Mouse (Mus musculus): ENCODE measurements at regions not wholly inside any gene's neighbourhood (a gene's known extent, or its start where the extent isn't known, plus 50 kb on each side); places are given as distances from the start of the nearest gene placed in this dataset.

DNA sequence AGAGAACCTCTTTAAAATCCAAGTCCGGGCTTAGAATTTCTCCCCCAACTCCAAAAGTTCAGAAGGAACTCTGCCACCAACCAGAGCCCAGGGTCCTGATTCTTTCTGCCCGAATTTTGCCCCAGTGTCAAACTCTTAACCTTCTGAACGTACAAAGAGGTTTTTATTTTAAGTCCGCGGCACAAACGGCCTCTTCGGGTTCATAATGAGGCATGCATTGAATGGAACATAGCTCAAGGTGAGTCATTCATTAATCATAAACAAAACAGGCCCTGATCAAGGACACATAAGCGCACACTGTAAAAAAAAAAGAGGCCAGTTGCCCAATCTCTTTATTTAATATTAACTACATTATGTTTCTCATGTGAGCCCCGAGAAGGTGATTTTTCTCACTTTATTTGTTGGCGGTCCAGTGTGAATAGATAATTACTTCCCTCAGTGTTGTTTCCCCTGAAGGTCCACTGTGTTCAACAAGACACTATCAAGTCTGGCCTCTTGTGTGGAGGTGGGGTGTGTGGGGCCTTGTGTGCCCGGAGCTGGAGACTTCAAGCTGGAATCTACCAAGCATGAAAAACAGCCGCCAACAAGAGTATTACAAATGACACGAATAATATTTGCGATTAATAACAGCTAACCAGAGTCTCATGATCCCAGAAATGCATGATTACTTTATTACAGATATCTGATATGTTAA is 241.1 kb upstream of the Sall1 start:
- no peak for DNase-seq (ENCODE audit: low spot score in 2 of 2)

DNA sequence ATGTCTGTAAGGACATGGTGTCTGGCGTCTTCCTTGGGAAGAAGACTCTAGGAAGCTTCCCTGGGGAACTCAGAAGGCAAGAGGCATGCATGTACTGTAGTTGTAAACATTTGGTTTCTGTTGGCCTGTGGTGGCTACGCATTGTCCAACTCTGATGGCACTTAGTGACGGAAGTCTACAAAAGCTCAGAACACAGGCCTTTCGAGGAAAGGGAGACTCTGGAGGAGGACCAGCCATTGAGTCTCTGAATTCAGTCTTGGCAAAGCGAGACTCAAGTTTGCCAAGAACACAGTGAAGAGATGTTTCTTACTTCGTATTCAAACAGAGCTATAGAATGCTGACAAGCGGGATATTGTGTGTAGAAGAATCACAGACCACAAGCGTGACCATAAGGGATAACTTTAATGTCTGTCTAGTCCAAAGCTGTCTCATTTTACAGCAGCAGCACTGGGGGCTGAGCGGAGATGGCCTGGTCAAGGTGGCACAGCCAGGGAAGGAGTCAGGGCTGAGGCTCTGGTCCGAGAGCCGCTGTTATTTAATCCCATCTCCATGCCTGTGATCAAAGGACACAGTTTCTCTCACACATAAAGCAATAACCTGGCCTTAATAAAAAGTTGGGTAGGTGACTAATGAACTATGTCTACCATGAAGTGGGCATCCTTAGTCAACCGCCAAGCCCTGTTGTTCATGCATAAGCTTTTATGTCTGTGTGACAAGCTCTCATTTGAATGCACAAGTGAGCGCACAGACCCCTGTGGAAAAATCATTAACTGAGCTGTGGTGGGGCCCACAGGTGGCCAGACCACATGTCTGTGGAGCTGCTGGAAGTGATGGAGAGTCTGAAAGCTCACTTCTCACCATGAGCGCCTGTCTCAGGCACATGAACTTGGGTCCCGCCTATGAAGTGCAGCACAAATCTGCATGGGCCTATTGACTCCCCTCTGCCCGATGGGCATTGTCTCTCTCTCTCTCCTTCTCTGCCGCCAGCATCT is 239.4 kb upstream of the Sall1 start:
- no peak for DNase-seq (ENCODE audit: low spot score in 2 of 2)

DNA sequence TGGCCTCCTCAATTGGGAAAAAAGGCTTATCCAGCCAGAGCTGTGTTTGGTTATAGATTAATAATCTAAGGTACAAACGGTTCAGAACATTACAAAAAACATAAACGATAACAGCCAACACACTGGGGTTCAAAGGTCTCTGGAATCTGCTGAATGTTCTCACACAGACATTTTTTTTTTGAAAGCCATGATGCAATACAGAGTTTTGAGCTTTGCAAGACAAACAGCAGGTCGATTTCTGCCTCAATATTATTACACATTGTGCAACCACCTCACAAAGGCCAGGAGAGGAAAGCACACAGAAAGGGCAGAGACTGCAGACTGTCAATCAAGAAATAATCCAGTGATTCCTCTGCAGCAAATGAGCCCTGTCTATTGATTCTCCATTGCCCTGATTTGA is 235.9 kb upstream of the Sall1 start:
- no peak for DNase-seq (ENCODE audit: low spot score in 2 of 2)

DNA sequence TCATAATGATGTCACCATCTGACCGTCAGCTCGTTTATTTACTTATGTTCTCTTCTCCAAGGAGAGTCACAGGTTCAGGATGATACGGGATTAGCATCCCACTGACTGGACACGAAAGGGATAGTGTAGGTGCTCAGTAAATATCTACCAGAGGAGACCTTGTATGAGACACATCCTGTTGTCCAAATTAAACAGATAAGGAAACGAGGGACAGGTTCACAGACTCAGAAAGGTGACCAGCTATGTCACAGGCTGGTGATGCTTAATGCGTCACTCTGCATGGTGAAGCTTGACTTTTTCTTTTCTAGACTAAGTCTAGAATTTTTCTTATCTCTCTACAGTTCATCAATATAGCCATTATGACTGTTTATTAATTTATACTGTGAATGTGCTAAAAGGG is 235.2 kb upstream of the Sall1 start:
- DNase-seq (ENCODE audit: low spot score in 2 of 2), result no peak

DNA sequence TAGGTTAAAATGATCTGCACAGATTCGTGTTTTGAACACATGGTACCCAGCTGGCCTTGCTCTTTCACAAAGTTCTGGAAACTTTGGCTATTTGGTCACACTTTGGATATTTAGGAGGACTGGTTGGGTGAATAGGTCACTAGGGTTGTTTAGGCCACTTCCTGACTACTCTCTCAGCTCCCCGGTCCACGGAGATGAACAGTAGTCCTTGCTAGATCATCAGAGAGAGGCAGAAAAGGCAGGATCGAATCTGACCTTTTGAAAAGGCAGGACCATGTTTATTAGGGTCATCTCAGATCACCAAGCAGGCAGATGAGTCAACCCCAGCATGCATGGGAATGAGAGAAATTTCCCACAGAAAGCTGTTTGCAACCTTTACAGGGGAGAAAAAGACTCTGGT is 229.3 kb upstream of the Sall1 start:
- DNase-seq (ENCODE audit: low spot score in 2 of 2), result no peak

DNA sequence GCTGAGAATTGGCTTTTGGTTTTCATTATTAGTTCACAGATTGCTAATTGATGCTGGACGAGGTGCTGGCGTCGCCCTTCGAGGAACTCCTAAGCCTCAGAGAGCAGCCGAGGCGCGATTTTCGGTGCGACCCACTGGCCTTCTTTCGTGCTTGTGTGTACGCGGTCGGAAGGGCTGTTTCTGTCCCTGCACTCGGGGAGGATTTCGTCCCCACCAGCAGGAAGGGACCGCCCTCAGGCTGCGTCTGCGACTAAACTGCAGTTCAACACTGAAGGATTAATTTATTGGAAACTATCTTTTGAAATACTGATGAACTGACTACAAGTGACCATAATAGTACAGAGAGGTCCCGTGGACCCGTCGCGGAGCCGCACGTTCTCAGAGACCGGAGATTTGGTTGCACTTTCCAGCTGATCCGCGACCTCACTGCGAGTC is 228.4 kb upstream of the Sall1 start:
- DNase-seq (ENCODE audit: low spot score in 2 of 2), result no peak

DNA sequence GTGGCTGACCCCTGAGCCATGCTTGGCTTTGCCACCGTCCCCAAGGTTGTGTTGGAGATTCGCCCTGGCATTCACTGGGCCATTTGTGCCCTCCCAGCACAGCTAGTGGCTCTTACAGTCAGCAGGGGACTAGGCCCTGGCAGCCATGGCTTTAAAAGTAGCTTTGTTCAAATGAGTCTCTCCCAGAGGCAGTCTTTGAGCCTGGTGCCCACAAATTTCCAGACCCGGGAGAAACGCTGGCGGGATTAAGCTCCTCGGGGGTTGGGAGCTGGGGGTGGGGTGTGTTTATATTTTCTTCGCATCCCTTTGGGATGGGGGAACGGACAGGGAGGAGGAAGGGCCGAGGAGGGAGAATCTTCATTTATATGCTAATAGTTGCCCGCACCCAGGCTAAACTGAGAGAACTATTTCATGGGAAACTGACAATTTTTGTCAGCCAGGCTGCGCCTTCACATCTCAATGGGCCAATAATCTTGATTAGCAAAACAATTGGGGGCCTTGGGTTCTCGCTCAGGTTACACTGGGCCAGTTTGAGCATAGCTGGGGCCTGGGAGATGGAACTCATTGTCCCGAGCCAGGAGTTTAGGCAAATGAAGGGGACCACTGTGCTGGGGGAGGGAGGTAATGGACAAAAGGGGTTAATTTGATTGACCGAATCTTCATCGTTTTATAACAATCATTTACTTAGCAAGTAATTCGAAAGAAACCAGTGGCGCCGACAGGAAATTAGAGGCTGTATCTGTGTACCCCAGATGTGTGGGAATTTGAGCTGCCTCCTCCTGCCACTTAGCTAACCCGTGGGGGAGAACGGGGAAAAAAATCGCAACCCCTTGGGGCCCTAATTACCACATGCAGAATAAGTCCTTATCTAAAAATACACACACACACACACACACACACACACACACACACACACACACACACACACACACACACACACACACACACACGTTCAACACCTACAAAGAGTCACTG is 227.7 kb upstream of the Sall1 start:
- DNase-seq (ENCODE audit: low spot score in 2 of 2), result no peak

DNA sequence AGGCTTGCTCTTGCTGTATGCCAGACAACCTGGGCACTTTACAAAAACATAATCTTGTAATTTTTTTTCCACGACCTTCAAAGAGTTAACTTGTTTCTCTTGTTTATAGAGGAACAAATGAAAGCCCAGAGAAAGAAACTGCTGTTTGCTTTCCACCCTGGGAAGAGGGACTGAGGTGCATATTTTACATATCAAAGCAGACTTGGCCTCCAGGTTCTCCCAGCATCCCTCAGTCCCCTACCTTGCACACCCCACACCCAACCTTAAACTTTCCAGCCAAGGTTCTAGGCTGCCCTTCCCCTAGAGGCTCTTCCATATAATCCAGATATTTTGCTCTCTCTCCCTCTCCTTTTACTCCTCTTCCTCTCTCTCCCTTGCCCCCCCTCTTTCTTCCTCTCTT is 226.0 kb upstream of the Sall1 start:
- no peak for DNase-seq (ENCODE audit: low spot score in 2 of 2)

DNA sequence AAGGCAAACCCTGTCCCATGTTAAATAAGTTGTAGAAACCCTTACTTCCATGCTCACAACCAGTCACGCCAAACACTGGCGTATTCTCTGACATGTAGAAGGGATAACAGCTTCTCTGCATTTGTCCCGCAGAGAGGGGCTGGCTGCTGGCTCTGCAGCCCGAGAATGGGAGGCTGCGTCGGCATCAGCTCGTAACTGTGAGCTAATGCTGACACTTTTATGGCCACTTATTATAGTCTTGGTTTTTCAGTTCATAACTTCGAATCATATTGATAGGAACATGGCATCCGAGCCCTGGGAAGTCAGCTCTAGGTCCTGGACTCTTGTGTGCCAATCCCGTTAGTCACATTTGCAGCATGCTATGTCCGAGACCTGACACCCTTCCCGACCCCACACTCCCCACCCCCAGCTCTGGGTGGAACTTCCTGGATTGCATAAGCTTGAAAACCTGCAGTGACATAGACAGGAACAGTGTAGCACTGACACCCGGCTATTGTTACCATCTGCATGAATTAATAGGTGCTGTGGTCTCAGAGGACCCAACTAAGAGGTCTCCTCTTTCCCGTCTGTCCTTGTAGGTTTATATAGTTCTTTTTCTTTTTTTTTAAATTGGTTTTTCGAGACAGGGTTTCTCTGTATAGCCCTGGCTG is 217.3 kb upstream of the Sall1 start:
- DNase-seq (ENCODE audit: low spot score in 2 of 2), result no peak

DNA sequence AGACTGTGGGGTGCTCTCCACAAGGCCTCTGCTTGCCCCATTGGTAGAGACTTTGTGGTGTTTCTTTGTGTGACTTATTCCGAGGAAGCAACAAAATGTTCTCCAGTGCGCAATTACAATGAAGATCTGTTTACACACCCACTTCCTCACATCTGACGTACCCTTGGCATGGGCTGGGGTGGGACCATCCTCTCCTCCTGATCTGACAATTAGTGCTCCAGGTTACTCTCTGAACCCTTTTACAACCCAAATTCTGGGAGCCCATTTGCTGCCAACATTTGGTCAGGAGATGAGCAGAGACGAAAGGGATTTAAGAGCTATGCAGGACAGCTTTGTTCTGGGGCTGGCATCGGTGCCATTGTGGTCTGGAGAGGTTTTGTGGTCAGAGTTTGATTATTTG is 215.9 kb upstream of the Sall1 start:
- no peak for DNase-seq (ENCODE audit: low spot score in 2 of 2)

DNA sequence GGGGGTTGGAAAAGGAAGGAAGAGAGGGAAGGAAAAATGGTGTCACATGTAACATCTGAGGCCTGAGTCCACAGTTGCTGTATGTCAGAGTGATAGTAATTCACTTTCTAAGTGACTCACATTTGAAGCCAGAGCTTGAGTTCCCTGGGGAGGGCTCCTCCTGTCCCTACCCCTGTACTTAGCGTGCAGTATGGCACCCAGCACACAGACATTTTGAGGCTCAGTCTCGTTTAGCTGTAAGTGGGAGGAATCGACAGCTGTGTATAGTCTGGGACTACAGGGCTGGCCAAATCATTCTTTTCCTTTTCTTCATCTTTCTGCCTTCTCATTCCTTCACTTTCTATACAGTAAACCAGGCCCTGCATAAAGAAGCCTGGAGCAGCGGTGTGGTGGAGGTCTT is 202.4 kb upstream of the Sall1 start:
- no peak for DNase-seq (ENCODE audit: low spot score in 2 of 2)

DNA sequence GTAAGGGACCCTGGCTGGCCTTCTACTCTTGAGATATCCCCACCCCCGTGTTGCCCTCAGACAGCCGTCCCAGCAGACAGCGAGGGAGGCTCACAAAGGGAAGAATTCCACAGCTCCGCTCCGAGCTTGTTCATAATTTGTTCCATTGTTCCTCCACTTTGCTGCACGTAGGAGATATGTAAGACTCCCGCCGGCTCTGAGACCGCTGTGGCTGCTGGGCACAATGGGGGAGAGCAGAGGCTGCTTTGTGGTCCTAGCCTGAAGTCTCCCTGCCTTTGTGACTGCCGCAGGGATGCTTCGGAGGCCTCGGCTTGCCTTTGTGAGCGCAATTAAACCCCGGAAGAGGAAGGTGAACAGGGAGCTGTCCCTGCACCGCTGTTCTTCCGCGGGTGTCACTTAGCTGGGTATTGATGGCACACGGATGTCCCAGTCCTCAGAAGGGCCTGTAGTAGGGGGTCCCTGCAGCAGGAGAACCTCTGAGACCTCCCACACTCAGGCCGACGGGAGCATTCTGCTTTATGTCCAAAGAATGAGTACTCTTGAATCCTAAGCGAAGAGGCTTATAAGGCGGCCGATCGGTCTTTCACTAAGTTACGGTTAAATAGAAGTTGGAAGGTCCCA is 201.3 kb upstream of the Sall1 start:
- no peak for DNase-seq (ENCODE audit: low spot score in 2 of 2)

DNA sequence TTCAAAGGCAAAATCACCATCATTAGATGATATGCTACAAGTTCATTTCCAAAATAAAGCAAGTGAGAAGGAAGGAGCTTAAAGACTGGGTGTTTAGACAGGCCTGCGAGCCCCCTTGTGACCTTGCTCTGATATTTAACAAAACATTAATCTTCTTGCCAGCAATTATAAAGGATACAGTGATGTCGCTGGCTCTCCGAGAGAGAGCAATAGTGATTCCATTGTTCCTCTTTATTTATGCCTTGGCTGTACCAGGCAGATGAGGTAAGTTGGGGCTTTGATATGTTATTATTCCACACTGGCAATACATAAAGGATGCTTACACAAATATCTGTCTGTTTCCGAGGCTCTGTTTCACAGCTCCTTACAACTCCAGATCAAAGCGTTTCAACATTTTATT is 197.7 kb upstream of the Sall1 start:
- no peak for DNase-seq (ENCODE audit: low spot score in 2 of 2)

DNA sequence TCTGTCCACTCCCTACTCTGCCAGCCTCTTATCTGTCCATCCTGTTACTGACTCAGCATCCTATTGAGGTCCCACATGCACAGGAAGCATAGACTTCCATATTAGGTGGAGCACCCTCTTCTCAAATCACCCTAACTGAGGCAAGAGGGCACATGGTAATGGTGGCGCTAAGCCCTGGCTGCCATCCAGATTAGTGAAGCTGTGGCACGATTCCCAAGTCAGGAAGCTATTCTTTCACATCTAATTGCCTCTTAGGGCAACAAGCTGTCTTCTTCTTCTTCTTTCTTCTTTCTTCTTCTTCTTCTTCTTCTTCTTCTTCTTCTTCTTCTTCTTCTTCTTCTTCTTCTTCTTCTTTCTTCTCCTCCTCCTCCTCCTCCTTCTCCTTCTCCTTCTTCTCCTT is 195.7 kb upstream of the Sall1 start:
- DNase-seq (ENCODE audit: low spot score in 2 of 2), result no peak

DNA sequence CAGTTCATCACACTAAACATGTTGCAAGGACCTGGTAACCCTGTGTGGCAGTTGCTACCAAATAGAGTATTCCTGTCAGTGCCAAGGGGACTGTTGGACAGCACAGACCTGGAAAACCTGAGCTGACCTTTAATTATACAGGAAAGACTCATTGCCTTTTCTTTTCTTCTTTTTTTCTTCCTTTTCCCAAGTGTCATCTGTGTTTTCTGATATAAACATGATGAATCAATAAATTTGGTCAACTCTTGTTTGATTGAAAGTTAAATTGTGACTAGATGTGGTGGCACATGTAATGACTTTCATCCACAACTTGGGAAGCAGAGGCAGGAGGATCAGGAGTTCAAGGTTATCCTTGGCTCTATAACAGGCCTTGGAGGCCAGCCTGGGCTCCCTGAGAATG is 190.1 kb upstream of the Sall1 start:
- DNase-seq (ENCODE audit: low spot score in 2 of 2), result no peak

DNA sequence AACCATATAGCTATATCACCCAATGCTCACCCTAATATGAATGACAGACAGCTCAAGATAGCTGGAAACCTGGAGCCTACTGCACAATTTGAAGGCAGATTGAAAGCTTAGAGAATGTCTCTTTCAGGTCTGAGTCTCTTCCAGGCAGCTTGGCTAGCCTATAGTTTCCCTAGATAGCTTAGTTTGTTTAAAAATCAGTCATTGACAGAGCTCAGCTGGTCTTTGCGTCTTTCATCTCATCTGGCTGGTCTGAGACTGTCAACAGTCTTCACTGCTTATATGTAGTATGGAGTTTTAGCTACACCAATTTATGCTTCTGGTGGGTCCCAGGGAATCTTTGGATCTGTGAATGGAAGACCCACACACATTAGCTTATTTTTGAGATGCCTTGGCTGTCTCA is 188.4 kb upstream of the Sall1 start:
- no peak for DNase-seq (ENCODE audit: low spot score in 2 of 2)

DNA sequence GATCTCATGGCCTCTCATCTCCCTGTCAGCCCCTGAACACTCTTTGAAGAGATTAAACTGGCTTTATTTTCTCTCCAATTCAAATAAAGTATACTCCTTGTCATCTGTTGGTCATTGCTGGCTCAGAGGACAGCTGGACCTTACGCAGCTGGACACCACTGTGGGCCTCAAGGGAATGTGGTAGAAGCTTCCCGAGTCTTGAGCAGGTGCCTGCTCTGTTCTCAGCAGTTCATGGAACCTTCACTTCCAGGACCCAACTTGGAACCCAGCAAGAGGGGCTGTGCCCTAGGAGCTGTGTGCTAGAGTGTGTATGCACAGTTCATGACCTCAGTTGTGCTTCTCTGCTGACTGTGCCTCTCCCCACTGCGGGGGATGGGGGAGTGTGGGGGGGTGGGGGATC is 185.2 kb upstream of the Sall1 start:
- no peak for DNase-seq (ENCODE audit: low spot score in 2 of 2)

DNA sequence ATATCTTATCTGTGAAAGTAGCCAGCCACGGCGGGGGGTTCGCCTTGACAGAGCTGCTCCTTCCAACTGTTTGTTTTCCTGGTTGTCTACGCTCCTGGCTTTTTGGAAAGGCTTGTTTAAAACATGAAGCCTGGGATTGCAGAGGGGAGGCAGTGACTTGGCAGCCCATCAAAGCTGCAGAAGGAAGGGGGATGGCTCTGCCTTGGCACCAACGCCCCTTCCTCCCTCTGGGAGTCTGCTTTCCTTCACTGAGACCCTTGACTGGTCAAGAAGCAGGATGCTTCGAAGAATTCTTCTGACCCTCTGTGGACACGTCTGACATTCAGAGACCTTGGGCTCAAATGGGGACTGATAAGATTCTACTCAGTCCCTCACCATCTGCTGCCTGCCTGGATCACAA is 176.9 kb upstream of the Sall1 start:
- no peak for DNase-seq (ENCODE audit: low spot score in 2 of 2)

DNA sequence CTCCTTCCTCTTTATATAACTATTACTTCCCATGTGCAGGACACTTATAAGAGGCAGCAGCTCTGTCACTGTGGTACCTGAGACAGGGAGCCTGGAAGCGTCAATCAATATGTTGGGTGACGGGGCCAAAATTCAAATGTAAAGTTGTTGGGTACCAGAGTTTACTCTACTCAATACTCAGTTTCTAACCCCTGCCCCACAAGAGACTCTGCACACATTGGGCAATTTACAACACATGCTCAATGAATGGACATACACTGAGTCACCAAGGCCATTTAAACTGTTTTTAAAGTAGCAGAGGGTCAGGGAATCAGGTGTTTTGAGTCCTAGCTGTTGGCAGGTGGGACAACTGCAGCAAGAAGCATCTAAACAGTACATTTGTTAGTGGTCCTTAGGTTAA is 176.4 kb upstream of the Sall1 start:
- DNase-seq (ENCODE audit: low spot score in 2 of 2), result no peak

DNA sequence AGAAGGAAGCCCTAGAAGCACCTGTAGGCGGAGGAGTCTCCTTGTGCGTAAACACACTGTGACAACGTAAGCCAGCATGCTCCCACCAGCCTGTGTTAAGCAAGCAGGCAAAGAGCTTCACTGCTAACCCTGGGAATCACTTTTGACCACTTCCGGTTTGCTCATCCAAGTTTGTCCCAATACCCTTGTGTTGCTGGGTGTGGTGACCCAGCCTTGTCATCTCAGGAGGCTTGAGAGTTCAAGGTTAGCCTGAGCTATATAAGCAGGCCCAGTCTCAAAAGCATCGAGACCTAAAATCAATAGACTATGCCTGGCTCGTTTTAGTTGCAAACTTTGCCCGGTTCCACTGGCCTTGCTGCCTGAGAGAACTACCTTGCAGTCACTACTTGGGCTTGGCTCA is 175.2 kb upstream of the Sall1 start:
- no peak for DNase-seq (ENCODE audit: low spot score in 2 of 2)

Data from adrenal gland, postnatal 4 days (tissue).